Mouse (Mus musculus): Measurements from ENCODE around the gene Ehmt1. TPM values are rescaled to one million over a fixed set of nuclear protein-coding genes. Genes with fewer than 3 reads are reported as not detected.

Ehmt1 gene
- polyA plus RNA-seq, 1 experiment from 2014 or later, result 56.0 TPM

- Histone ChIP-seq H3K27ac (ENCODE audit: low read length) (no peak overlapping the region), H3K4me2 (ENCODE audit: low read depth, low read length) (no peak overlapping the region), H3K36me3 (ENCODE audit: control insufficient read depth, insufficient read depth, low read length) (no peaks in the 10 kb centered on the region), H3K4me1 (ENCODE audit: control insufficient read depth, insufficient read depth, low read length) (no peaks in the 10 kb centered on the region), H3K9ac (ENCODE audit: low read depth, low read length) (no peak overlapping the region), H3K9me3 (ENCODE audit: control insufficient read depth, low read length) (no peaks in the 10 kb centered on the region), H3K27me3 (replicated peaks; ENCODE audit: control insufficient read depth, insufficient read depth, low read length) (no peaks in the 10 kb centered on the region), H3K4me3 (ENCODE audit: low read length) (no peak overlapping the region)
- WGBS, result 59% methylated on average over 4 of the region's 4 CpGs
- no peak for ATAC-seq
These were observed 138.2 kb downstream of the Ehmt1 start for GRCm38 (mm10) chr2:24781253-24781652.

GRCm38 (mm10) chr2:24776831-24777230 is 142.6 kb downstream of the Ehmt1 start:
- no peak overlapping the region for H3K9ac ChIP-seq (ENCODE audit: low read depth, low read length)
- no peaks in the 10 kb centered on the region for H3K4me1 ChIP-seq (ENCODE audit: control insufficient read depth, insufficient read depth, low read length)
- no peaks in the 10 kb centered on the region for H3K36me3 ChIP-seq (ENCODE audit: control insufficient read depth, insufficient read depth, low read length)
- H3K27me3 ChIP-seq (replicated peaks; ENCODE audit: control insufficient read depth, insufficient read depth, low read length), result no peaks in the 10 kb centered on the region
- no peak for ATAC-seq
- H3K4me3 ChIP-seq (ENCODE audit: low read length), result no peak overlapping the region
- H3K4me2 ChIP-seq (ENCODE audit: low read depth, low read length), result no peak overlapping the region
- no peaks in the 10 kb centered on the region for H3K9me3 ChIP-seq (ENCODE audit: control insufficient read depth, low read length)
- 13% methylated on average over 3 of the region's 5 CpGs for WGBS
- no peak overlapping the region for H3K27ac ChIP-seq (ENCODE audit: low read length)

GRCm38 (mm10) chr2:24775951-24776587 is 143.3 kb downstream of the Ehmt1 start:
- Histone ChIP-seq H3K27ac (ENCODE audit: low read length) (no peak overlapping the region), H3K27me3 (replicated peaks; ENCODE audit: control insufficient read depth, insufficient read depth, low read length) (no peaks in the 10 kb centered on the region), H3K4me3 (ENCODE audit: low read length) (no peak overlapping the region), H3K9ac (ENCODE audit: low read depth, low read length) (no peak overlapping the region), H3K36me3 (ENCODE audit: control insufficient read depth, insufficient read depth, low read length) (no peaks in the 10 kb centered on the region), H3K4me2 (ENCODE audit: low read depth, low read length) (no peak overlapping the region), H3K9me3 (ENCODE audit: control insufficient read depth, low read length) (no peaks in the 10 kb centered on the region), H3K4me1 (ENCODE audit: control insufficient read depth, insufficient read depth, low read length) (no peaks in the 10 kb centered on the region)
- WGBS, result 72% methylated on average over 11 of the region's 11 CpGs
- no peak for ATAC-seq

- Histone ChIP-seq H3K9me3 (ENCODE audit: control insufficient read depth, low read length) (no peaks in the 10 kb centered on the region), H3K9ac (ENCODE audit: low read depth, low read length) (no peak overlapping the region), H3K27me3 (replicated peaks; ENCODE audit: control insufficient read depth, insufficient read depth, low read length) (no peaks in the 10 kb centered on the region), H3K27ac (ENCODE audit: low read length) (no peak overlapping the region), H3K4me1 (ENCODE audit: control insufficient read depth, insufficient read depth, low read length) (no peaks in the 10 kb centered on the region), H3K4me2 (ENCODE audit: low read depth, low read length) (no peak overlapping the region), H3K4me3 (ENCODE audit: low read length) (no peak overlapping the region), H3K36me3 (ENCODE audit: control insufficient read depth, insufficient read depth, low read length) (no peaks in the 10 kb centered on the region)
- 68% methylated on average over 7 of the region's 7 CpGs for WGBS
- no peak for ATAC-seq
These were observed 144.6 kb downstream of the Ehmt1 start for GRCm38 (mm10) chr2:24774832-24775231.

- no peak overlapping the region for H3K9ac ChIP-seq (ENCODE audit: low read depth, low read length)
- no peak overlapping the region for H3K4me2 ChIP-seq (ENCODE audit: low read depth, low read length)
- H3K4me1 ChIP-seq (ENCODE audit: control insufficient read depth, insufficient read depth, low read length), result no peaks in the 10 kb centered on the region
- no peak for ATAC-seq
- H3K9me3 ChIP-seq (ENCODE audit: control insufficient read depth, low read length), result no peaks in the 10 kb centered on the region
- no peak overlapping the region for H3K4me3 ChIP-seq (ENCODE audit: low read length)
- 67% methylated on average over 4 of the region's 4 CpGs for WGBS
- no peak overlapping the region for H3K27ac ChIP-seq (ENCODE audit: low read length)
- no peaks in the 10 kb centered on the region for H3K36me3 ChIP-seq (ENCODE audit: control insufficient read depth, insufficient read depth, low read length)
- H3K27me3 ChIP-seq (replicated peaks; ENCODE audit: control insufficient read depth, insufficient read depth, low read length), result no peaks in the 10 kb centered on the region
These were observed 148.6 kb downstream of the Ehmt1 start for GRCm38 (mm10) chr2:24770861-24771260.

GRCm38 (mm10) chr2:24763115-24763557 is 156.3 kb downstream of the Ehmt1 start, which contains the start of gene Cacna1b:
Gene Cacna1b (minus strand): TSS chr2:24763152.
- Histone ChIP-seq H3K27me3 (replicated peaks; ENCODE audit: control insufficient read depth, insufficient read depth, low read length) (peaks cover 19% of the 10 kb centered on the region), H3K9me3 (ENCODE audit: control insufficient read depth, low read length) (no peaks in the 10 kb centered on the region), H3K27ac (ENCODE audit: low read length) (no peak within 1 kb of the TSS), H3K4me2 (ENCODE audit: low read depth, low read length) (peak within 1 kb of the TSS; percentile 98), H3K4me1 (ENCODE audit: control insufficient read depth, insufficient read depth, low read length) (peaks cover 13% of the 10 kb centered on the region), H3K36me3 (ENCODE audit: control insufficient read depth, insufficient read depth, low read length) (no peaks in the 10 kb centered on the region), H3K9ac (ENCODE audit: low read depth, low read length) (peak within 1 kb of the TSS; percentile 55), H3K4me3 (ENCODE audit: low read length) (peak within 1 kb of the TSS; percentile 60)
- WGBS, result under 1% methylated on average over 42 of the region's 42 CpGs
- ATAC-seq, result peak; percentile 94

GRCm38 (mm10) chr2:24762446-24762960 is 156.9 kb downstream of the Ehmt1 start:
- peak overlapping the region; percentile 60 for H3K4me3 ChIP-seq (ENCODE audit: low read length)

GRCm38 (mm10) chr2:24761923-24762445 is 157.4 kb downstream of the Ehmt1 start:
- no peak overlapping the region for H3K9ac ChIP-seq (ENCODE audit: low read depth, low read length)
- peaks cover 13% of the 10 kb centered on the region for H3K4me1 ChIP-seq (ENCODE audit: control insufficient read depth, insufficient read depth, low read length)
- H3K4me2 ChIP-seq (ENCODE audit: low read depth, low read length), result peak overlapping the region; percentile 98
- no peaks in the 10 kb centered on the region for H3K9me3 ChIP-seq (ENCODE audit: control insufficient read depth, low read length)
- 1% methylated on average over 35 of the region's 35 CpGs for WGBS
- peak overlapping the region; percentile 60 for H3K4me3 ChIP-seq (ENCODE audit: low read length)
- peaks cover 19% of the 10 kb centered on the region for H3K27me3 ChIP-seq (replicated peaks; ENCODE audit: control insufficient read depth, insufficient read depth, low read length)
- peak; percentile 72 for ATAC-seq
- no peaks in the 10 kb centered on the region for H3K36me3 ChIP-seq (ENCODE audit: control insufficient read depth, insufficient read depth, low read length)
- no peak overlapping the region for H3K27ac ChIP-seq (ENCODE audit: low read length)

More at GRCm38 (mm10) chr2:24762446-24762960, 156.9 kb downstream of the Ehmt1 start:
- Histone ChIP-seq H3K9me3 (ENCODE audit: control insufficient read depth, low read length) (no peaks in the 10 kb centered on the region), H3K4me1 (ENCODE audit: control insufficient read depth, insufficient read depth, low read length) (peaks cover 13% of the 10 kb centered on the region), H3K4me2 (ENCODE audit: low read depth, low read length) (peak overlapping the region; percentile 98), H3K27me3 (replicated peaks; ENCODE audit: control insufficient read depth, insufficient read depth, low read length) (peaks cover 19% of the 10 kb centered on the region), H3K9ac (ENCODE audit: low read depth, low read length) (peak overlapping the region; percentile 55), H3K36me3 (ENCODE audit: control insufficient read depth, insufficient read depth, low read length) (no peaks in the 10 kb centered on the region), H3K27ac (ENCODE audit: low read length) (no peak overlapping the region)
- peak; percentile 49 for ATAC-seq
- under 1% methylated on average over 50 of the region's 52 CpGs for WGBS

- H3K27ac ChIP-seq (ENCODE audit: low read length), result no peak overlapping the region
- no peak for ATAC-seq
- no peaks in the 10 kb centered on the region for H3K36me3 ChIP-seq (ENCODE audit: control insufficient read depth, insufficient read depth, low read length)
- H3K4me3 ChIP-seq (ENCODE audit: low read length), result no peak overlapping the region
- no peaks in the 10 kb centered on the region for H3K9me3 ChIP-seq (ENCODE audit: control insufficient read depth, low read length)
- no peak overlapping the region for H3K9ac ChIP-seq (ENCODE audit: low read depth, low read length)
- no peaks in the 10 kb centered on the region for H3K4me1 ChIP-seq (ENCODE audit: control insufficient read depth, insufficient read depth, low read length)
- 89% methylated on average over 1 of the region's 1 CpGs for whole genome bisulfite sequencing
- no peak overlapping the region for H3K4me2 ChIP-seq (ENCODE audit: low read depth, low read length)
- H3K27me3 ChIP-seq (replicated peaks; ENCODE audit: control insufficient read depth, insufficient read depth, low read length), result no peaks in the 10 kb centered on the region
These were observed 164.1 kb downstream of the Ehmt1 start for GRCm38 (mm10) chr2:24755276-24755675.

Data from intestine, embryonic 16.5 days (tissue).